Mouse (Mus musculus): ENCODE measurements around the gene Kcna6.

The Kcna6 gene

GRCm38 (mm10) chr6:126740211-126741142, at the start of gene Kcna6:
Gene Kcna6, minus strand, starts transcription at chr6:126740674.
- peak; percentile 63 for DNase-seq (ENCODE audit: low spot score)

- no peak for DNase-seq (ENCODE audit: low spot score)
Observed at GRCm38 (mm10) chr6:126788863-126789262, 48.4 kb upstream of the Kcna6 start.

GRCm38 (mm10) chr6:126784206-126784605, 43.7 kb upstream of the Kcna6 start:
- DNase-seq (ENCODE audit: low spot score) = no peak

GRCm38 (mm10) chr6:126783651-126784066, 43.2 kb upstream of the Kcna6 start:
- no peak for DNase-seq (ENCODE audit: low spot score)

- no peak for DNase-seq (ENCODE audit: low spot score)
Observed at GRCm38 (mm10) chr6:126783056-126783455, 42.6 kb upstream of the Kcna6 start.

GRCm38 (mm10) chr6:126777889-126778288, 37.4 kb upstream of the Kcna6 start:
- peak; percentile 13 for DNase-seq (ENCODE audit: low spot score)

GRCm38 (mm10) chr6:126773873-126774272, 33.4 kb upstream of the Kcna6 start:
- no peak for DNase-seq (ENCODE audit: low spot score)

- DNase-seq (ENCODE audit: low spot score) = no peak
Observed at GRCm38 (mm10) chr6:126772326-126772725, 31.9 kb upstream of the Kcna6 start.

- no peak for DNase-seq (ENCODE audit: low spot score)
Observed at GRCm38 (mm10) chr6:126770146-126770731, 29.8 kb upstream of the Kcna6 start.

- peak; percentile 55 for DNase-seq (ENCODE audit: low spot score)
Observed at GRCm38 (mm10) chr6:126768957-126769665, 28.6 kb upstream of the Kcna6 start.

GRCm38 (mm10) chr6:126767610-126768532, 27.4 kb upstream of the Kcna6 start:
- peak; percentile 20 for DNase-seq (ENCODE audit: low spot score)

GRCm38 (mm10) chr6:126766552-126766951, 26.1 kb upstream of the Kcna6 start:
- DNase-seq (ENCODE audit: low spot score) = peak; percentile 39

- DNase-seq (ENCODE audit: low spot score) = no peak
Observed at GRCm38 (mm10) chr6:126764563-126765091, 24.2 kb upstream of the Kcna6 start.

GRCm38 (mm10) chr6:126761362-126761761, 20.9 kb upstream of the Kcna6 start:
- no peak for DNase-seq (ENCODE audit: low spot score)

GRCm38 (mm10) chr6:126755729-126756411, 15.4 kb upstream of the Kcna6 start:
- DNase-seq (ENCODE audit: low spot score) = peak; percentile 16

GRCm38 (mm10) chr6:126752520-126752919, 12.0 kb upstream of the Kcna6 start:
- DNase-seq (ENCODE audit: low spot score) = no peak

GRCm38 (mm10) chr6:126745888-126746287, 5.4 kb upstream of the Kcna6 start:
- DNase-seq (ENCODE audit: low spot score) = no peak

- DNase-seq (ENCODE audit: low spot score) = no peak
Observed at GRCm38 (mm10) chr6:126742610-126743009, 2.1 kb upstream of the Kcna6 start.

GRCm38 (mm10) chr6:126739326-126740210, 906 bp downstream of the Kcna6 start:
- DNase-seq (ENCODE audit: low spot score) = peak; percentile 58

GRCm38 (mm10) chr6:126736996-126737395, 3.5 kb downstream of the Kcna6 start:
- DNase-seq (ENCODE audit: low spot score) = no peak

Measured in retina, embryonic 14.5 days (tissue).